Mouse (Mus musculus) heart, embryonic 16.5 days (tissue): ENCODE results near the gene Tmed10. TPM values are rescaled to one million over a fixed set of nuclear protein-coding genes. Genes with fewer than 3 reads are reported as not detected.

Source experiments
- ATAC-seq: fragments of 200-750 bp; cut with Nextera tagmentation; replicated peaks from 2 replicates; pipeline ENCODE4 v1.8.0; 2017; ENCODE audit warnings: moderate number of reproducible peaks; ENCODE audit not compliant: insufficient read depth, low FRiP score; ENCODE audit errors: extremely low read depth
- H3K27ac ChIP-seq: fragments of 300-500 bp; sonication (generic); 2 replicates; pipeline ENCODE4 v1.5.1; 2014; ENCODE audit warnings: mild to moderate bottlenecking, low read length, control low read depth, moderate library complexity
- H3K27me3 ChIP-seq: fragments of 300-500 bp; sonication (generic); 2 replicates; pipeline ENCODE4 v1.6.1; 2014; ENCODE audit warnings: low read length, mixed read lengths; ENCODE audit not compliant: control insufficient read depth, insufficient read depth
- H3K36me3 ChIP-seq: fragments of 300-500 bp; sonication (generic); 2 replicates; pipeline ENCODE4 v1.6.1; 2014; ENCODE audit not compliant: control insufficient read depth, insufficient read depth
- H3K4me1 ChIP-seq: fragments of 300-500 bp; sonication (generic); 2 replicates; pipeline ENCODE4 v1.6.1; 2014; ENCODE audit warnings: low read length, mixed read lengths; ENCODE audit not compliant: control insufficient read depth, insufficient read depth
- H3K4me2 ChIP-seq: fragments of 300-500 bp; sonication (generic); 2 replicates; pipeline ENCODE4 v1.6.1; 2014; ENCODE audit warnings: low read depth, mild to moderate bottlenecking, control low read depth, low read length
- H3K4me3 ChIP-seq: fragments of 300-500 bp; sonication (generic); 2 replicates; pipeline ENCODE4 v1.5.1; 2014; ENCODE audit warnings: mild to moderate bottlenecking, control low read depth, low read length
- H3K9ac ChIP-seq: fragments of 300-500 bp; sonication (generic); 2 replicates; pipeline ENCODE4 v1.6.1; 2014; ENCODE audit warnings: low read length, control low read depth
- H3K9me3 ChIP-seq: fragments of 300-500 bp; sonication (generic); replicated peaks from 2 replicates; pipeline ENCODE4 v1.6.1; 2016; ENCODE audit warnings: low read length; ENCODE audit not compliant: control insufficient read depth
- WGBS: fragments of 180-500 bp; shearing (Covaris S2); extraction: QIAGEN DNeasy Blood & Tissue Kit; methylation state at CpG from one replicate; pipeline ENCODE4 v1.1.7; 2014; 5-methylcytosine and 5-hydroxymethylcytosine counted together
- polyA plus RNA-seq: library from polyadenylated mRNA; unstranded; fragments of >200 nt; fragmentation: Nextera tagmentation; extraction: Ambion mirVana; gene quantifications from 2 replicates; pipeline ENCODE4 v1.2.1, GENCODE M21; 2015

The Tmed10 gene
- polyA plus RNA-seq, 1 experiment from 2014 or later: 253 TPM

- 46% methylated on average over 6 of the region's 6 CpGs for WGBS
- Histone ChIP-seq H3K9ac (no peak overlapping the region), H3K9me3 (peaks cover 12% of the 10 kb centered on the region), H3K4me1 (peaks cover 13% of the 10 kb centered on the region), H3K27ac (0 out of 2 replicates have a peak overlapping the region, but pooled peaks have one; percentile 4), H3K4me2 (peak overlapping the region; percentile 12; the same call in 1 of the 2 replicates), H3K36me3 (peaks cover 8% of the 10 kb centered on the region), H3K27me3 (peaks cover 2% of the 10 kb centered on the region; the same call in 1 of the 2 replicates), H3K4me3 (no peak overlapping the region)
- ATAC-seq: no peak
Observed at GRCm38 (mm10) chr12:85292288-85292687, 82.4 kb downstream of the Tmed10 start.

DNA sequence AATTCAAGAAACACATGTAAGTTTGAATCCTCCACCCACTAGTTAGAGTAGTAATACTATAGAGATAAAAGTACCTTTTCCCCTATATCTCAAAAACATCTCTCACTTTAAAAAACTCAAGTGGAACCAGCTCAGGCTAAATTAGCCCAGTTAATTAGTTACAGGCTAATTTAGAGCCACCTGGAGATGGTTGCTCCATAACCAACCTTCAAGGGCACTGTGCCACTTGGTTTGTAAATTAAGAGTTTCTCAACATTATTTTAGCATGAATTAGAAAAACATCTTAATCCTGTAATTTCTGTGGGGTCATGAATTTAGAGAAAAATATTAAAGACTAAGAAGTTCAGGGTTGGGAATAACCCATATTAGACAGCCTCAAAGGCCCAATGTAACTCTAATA is 83.1 kb downstream of the Tmed10 start:
- H3K4me3 ChIP-seq: no peak overlapping the region
- peaks cover 8% of the 10 kb centered on the region for H3K36me3 ChIP-seq
- no peak overlapping the region for H3K4me2 ChIP-seq
- H3K27ac ChIP-seq: no peak overlapping the region
- peaks cover 2% of the 10 kb centered on the region; the same call in 1 of the 2 replicates for H3K27me3 ChIP-seq
- H3K9me3 ChIP-seq: peaks cover 12% of the 10 kb centered on the region
- peaks cover 13% of the 10 kb centered on the region for H3K4me1 ChIP-seq
- ATAC-seq: no peak
- no peak overlapping the region for H3K9ac ChIP-seq

DNA sequence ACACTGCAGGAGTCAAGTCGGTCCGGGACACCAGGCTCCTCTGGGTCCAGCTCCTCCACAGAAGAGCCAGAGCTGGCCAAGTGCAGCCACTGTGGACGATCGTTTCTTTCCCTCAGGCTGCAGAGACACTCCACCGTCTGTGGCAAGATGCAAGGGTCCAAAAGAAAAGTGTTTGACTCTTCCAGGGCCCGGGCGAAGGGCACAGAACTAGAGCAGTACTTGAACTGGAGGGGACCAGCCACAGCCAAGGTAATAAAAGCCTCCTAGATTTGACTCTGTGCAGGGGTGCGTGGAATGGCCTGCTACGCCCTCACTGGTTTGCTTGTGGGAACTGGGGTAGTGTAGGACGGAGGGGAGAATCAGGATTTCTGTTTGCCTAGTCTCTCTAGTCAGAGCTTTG is 84.0 kb downstream of the Tmed10 start:
- no peak overlapping the region for H3K9ac ChIP-seq
- peaks cover 13% of the 10 kb centered on the region for H3K4me1 ChIP-seq
- WGBS: 74% methylated on average over 10 of the region's 10 CpGs
- no peak overlapping the region for H3K27ac ChIP-seq
- no peak for ATAC-seq
- no peak overlapping the region for H3K4me3 ChIP-seq
- H3K36me3 ChIP-seq: peaks cover 8% of the 10 kb centered on the region
- peak overlapping the region; percentile 8; the same call in 1 of the 2 replicates for H3K4me2 ChIP-seq
- peaks cover 12% of the 10 kb centered on the region for H3K9me3 ChIP-seq
- H3K27me3 ChIP-seq: peaks cover 2% of the 10 kb centered on the region; the same call in 1 of the 2 replicates

Other genes with a start within 250 kb of the Tmed10 start
- 1.6 and 2.5 TPM in 2 replicates for gene Rps6kl1, start 223.6 kb downstream of the Tmed10 start, polyA plus RNA-seq
- 8.2 and 9.2 TPM in 2 replicates for gene Pgf, start 197.1 kb downstream of the Tmed10 start, polyA plus RNA-seq
- 57.6 and 68.6 TPM in 2 replicates for gene Eif2b2, start 155.4 kb downstream of the Tmed10 start, polyA plus RNA-seq
- gene Mlh3, start 104.2 kb downstream of the Tmed10 start, polyA plus RNA-seq: 6.4 and 7.4 TPM in 2 replicates
- gene Acyp1, start 86.4 kb downstream of the Tmed10 start, polyA plus RNA-seq: 63.2 and 71.1 TPM in 2 replicates
- 2.1 and 2.2 TPM in 2 replicates for gene Zc2hc1c, start 86.3 kb downstream of the Tmed10 start, polyA plus RNA-seq
- 19.0 and 20.6 TPM in 2 replicates for gene Nek9, start 35.5 kb downstream of the Tmed10 start, polyA plus RNA-seq
- 5.0 and 6.6 TPM in 2 replicates for gene Fos, start 99.0 kb upstream of the Tmed10 start, polyA plus RNA-seq
- gene Jdp2, start 224.2 kb upstream of the Tmed10 start, polyA plus RNA-seq: 0.34 and 0.37 TPM in 2 replicates